Mouse (Mus musculus): Measurements from ENCODE around the gene Vmn1r61.

The Vmn1r61 gene

DNA sequence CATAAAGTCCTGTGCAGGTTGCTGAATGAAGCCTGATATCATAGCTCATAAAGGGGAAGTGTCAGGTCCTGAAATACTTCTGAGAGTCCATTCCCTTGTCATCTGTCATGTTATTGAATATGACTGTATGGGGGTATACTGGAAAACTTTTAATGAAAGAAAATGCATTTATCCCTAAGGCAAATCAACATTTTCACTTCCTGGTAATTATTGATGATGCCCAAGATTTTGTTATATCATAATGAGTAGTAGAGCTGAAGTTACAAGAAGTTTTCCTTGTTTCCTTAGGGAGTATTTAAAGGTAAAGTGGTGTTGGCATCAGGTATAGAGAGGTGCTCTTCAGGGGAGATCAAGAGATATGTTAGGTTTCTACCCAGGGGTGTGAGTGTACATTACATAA, at the start of gene Vmn1r61:
Vmn1r61 (minus strand) TSS at position 101 of the 400 bp plus-strand sequence.
- DNase-seq (ENCODE audit: low read depth, low spot score): no peak

Measured in c-Kit-negative CD71-positive TER-119-positive erythroid progenitor cells, embryonic 14.5 days (primary cell).